Mouse (Mus musculus): ENCODE measurements around the gene Zfp784.

Gene Zfp784

GRCm38 (mm10) chr7:4993347-4993998 is 44.8 kb downstream of the Zfp784 start:
- DNase-seq (ENCODE audit: low spot score in 2 of 2): no peak

- no peak for DNase-seq (ENCODE audit: low spot score in 2 of 2)
These were observed 50.0 kb downstream of the Zfp784 start for GRCm38 (mm10) chr7:4988250-4988649.

All from spleen, postnatal 10 days (tissue).